Mouse (Mus musculus): ENCODE measurements around the gene Bag5. TPM values are rescaled to one million over a fixed set of nuclear protein-coding genes. Genes with fewer than 3 reads are reported as not detected.

Gene Bag5
- total and polyA plus RNA-seq, 3 experiments = 24.0 to 38.0 TPM; not detected in 1

GRCm38 (mm10) chr12:111667421-111667820 is 45.6 kb downstream of the Bag5 start:
- Histone ChIP-seq H3K4me1 (ENCODE audit: control insufficient read depth in 1 of 2, insufficient read depth in 2 of 2, low read length in 2 of 2) (peaks cover 0 to 5% of the 10 kb centered on the region in 2 experiments; a peak in 2 of 4 replicates), H3K4me3 (ENCODE audit: control insufficient read depth in 1 of 2, insufficient read depth in 1 of 2, low read depth in 2 of 2, low read length in 2 of 2) (no peak overlapping the region)

GRCm38 (mm10) chr12:111666380-111666779 is 46.7 kb downstream of the Bag5 start:
- H3K4me1 ChIP-seq (ENCODE audit: control insufficient read depth in 1 of 2, insufficient read depth in 2 of 2, low read length in 2 of 2) = peaks cover 0 to 5% of the 10 kb centered on the region in 2 experiments; a peak in 2 of 4 replicates
- H3K27me3 ChIP-seq (ENCODE audit: control insufficient read depth in 1 of 2, insufficient read depth in 2 of 2, low read length in 2 of 2) = no peaks in the 10 kb centered on the region
- peaks cover 0 to 6% of the 10 kb centered on the region in 2 experiments; a peak in 2 of 4 replicates for H3K36me3 ChIP-seq (ENCODE audit: control insufficient read depth in 1 of 2, insufficient read depth in 2 of 2, low read length in 2 of 2)
- DNase-seq (ENCODE audit: low read depth, low spot score) = no peak
- H3K9ac ChIP-seq (ENCODE audit: control insufficient read depth, low read depth, low read length, poor library complexity, severe bottlenecking) = no peak overlapping the region
- no peak overlapping the region for H3K4me3 ChIP-seq (ENCODE audit: control insufficient read depth in 1 of 2, insufficient read depth in 1 of 2, low read depth in 2 of 2, low read length in 2 of 2)
- TF ChIP-seq KAT2A (conservative IDR thresholded peaks at IDR 0.05; ENCODE audit: low read depth, low read length) = no peak
- no peak for TF ChIP-seq ETS1 (IDR thresholded peaks at IDR 0.05; ENCODE audit: low read depth, low read length)
- TF ChIP-seq NELFE (IDR thresholded peaks at IDR 0.05; ENCODE audit: low read depth, low read length) = no peak
- TF ChIP-seq MYC (IDR thresholded peaks at IDR 0.05; ENCODE audit: low read depth, low read length) = no peak
- no peak for TF ChIP-seq MYB (IDR thresholded peaks at IDR 0.05; ENCODE audit: low read depth, low read length)
- H3K9me3 ChIP-seq (replicated peaks; ENCODE audit: insufficient read depth, low read length) = no peaks in the 10 kb centered on the region
- no peak overlapping the region for H3K27ac ChIP-seq (ENCODE audit: control insufficient read depth, low read depth, low read length)
- no peaks in the 10 kb centered on the region; the same call in 1 of the 2 replicates for H3K79me2 ChIP-seq (ENCODE audit: control insufficient read depth, insufficient read depth, low read length, poor library complexity)

More at GRCm38 (mm10) chr12:111667421-111667820, 45.6 kb downstream of the Bag5 start:
- Histone ChIP-seq H3K27ac (ENCODE audit: control insufficient read depth, low read depth, low read length) (no peak overlapping the region), H3K9me3 (replicated peaks; ENCODE audit: insufficient read depth, low read length) (no peaks in the 10 kb centered on the region), H3K36me3 (ENCODE audit: control insufficient read depth in 1 of 2, insufficient read depth in 2 of 2, low read length in 2 of 2) (peaks cover 0 to 6% of the 10 kb centered on the region in 2 experiments; a peak in 2 of 4 replicates), H3K27me3 (ENCODE audit: control insufficient read depth in 1 of 2, insufficient read depth in 2 of 2, low read length in 2 of 2) (no peaks in the 10 kb centered on the region), H3K9ac (ENCODE audit: control insufficient read depth, low read depth, low read length, poor library complexity, severe bottlenecking) (no peak overlapping the region), H3K79me2 (ENCODE audit: control insufficient read depth, insufficient read depth, low read length, poor library complexity) (no peaks in the 10 kb centered on the region; the same call in 1 of the 2 replicates)
- DNase-seq (ENCODE audit: low read depth, low spot score) = no peak
- TF ChIP-seq HCFC1 (IDR thresholded peaks at IDR 0.05; ENCODE audit: low read depth, low read length) (no peak), CHD1 (IDR thresholded peaks at IDR 0.05; ENCODE audit: low read depth, low read length) (no peak), TCF12 (IDR thresholded peaks at IDR 0.05; ENCODE audit: low read depth, low read length) (no peak), NRF1 (IDR thresholded peaks at IDR 0.05; ENCODE audit: insufficient read depth, low read depth, low read length, poor library complexity, severe bottlenecking) (no peak), JUND (IDR thresholded peaks at IDR 0.05; ENCODE audit: low read depth, low read length) (no peak), SMC3 (IDR thresholded peaks at IDR 0.05; ENCODE audit: low read depth, low read length) (no peak), CHD2 (IDR thresholded peaks at IDR 0.05; ENCODE audit: low read length) (no peak), GABPA (IDR thresholded peaks at IDR 0.05; ENCODE audit: low read depth, low read length) (no peak), EP300 (IDR thresholded peaks at IDR 0.05; ENCODE audit: low read depth in 1 of 2, low read length in 2 of 2) (no peak)
